Mouse (Mus musculus): ENCODE results near the gene Bdh1.

Bdh1 gene

GRCm38 (mm10) chr16:31428675-31429470, 6.8 kb downstream of the Bdh1 start:
- DNase-seq (ENCODE audit: low spot score in 2 of 2), result peak; percentile 42 to 43

- DNase-seq (ENCODE audit: low spot score in 2 of 2), result peak; percentile 76 to 79
Measured at GRCm38 (mm10) chr16:31429471-31430155, 7.5 kb downstream of the Bdh1 start.

DNA sequence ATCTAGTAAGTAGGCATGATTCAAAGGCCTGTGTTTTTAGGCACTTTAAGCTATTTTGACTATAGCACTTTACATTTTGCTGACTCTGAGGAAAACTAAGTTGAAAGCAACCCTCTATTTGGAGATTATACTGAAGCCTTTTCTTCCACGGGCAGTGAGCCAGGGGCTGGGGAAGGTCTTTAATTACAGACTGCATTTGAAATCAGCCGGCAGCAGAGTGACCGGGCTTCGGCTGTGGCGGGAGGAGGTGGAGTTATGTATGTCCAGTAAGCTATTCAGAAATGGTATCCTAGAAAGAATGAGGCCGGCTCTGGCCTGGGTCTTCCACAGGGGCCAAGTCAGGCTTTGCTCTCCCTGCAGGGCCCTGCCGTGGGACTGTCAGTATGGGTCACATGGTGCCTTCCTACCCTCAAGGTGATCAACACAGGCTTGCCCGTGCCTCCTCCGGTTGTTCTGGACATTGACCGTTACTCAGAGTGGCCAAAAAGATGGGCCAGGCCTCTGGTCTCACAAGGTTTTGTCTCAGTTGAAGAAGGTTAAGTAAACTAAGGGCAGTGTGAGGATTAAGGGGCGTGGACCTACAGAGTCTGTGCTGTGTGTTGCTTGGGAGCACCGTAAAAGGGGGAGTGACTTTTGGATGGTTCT, 11.5 kb downstream of the Bdh1 start:
- DNase-seq (ENCODE audit: low spot score in 2 of 2), result no peak

DNA sequence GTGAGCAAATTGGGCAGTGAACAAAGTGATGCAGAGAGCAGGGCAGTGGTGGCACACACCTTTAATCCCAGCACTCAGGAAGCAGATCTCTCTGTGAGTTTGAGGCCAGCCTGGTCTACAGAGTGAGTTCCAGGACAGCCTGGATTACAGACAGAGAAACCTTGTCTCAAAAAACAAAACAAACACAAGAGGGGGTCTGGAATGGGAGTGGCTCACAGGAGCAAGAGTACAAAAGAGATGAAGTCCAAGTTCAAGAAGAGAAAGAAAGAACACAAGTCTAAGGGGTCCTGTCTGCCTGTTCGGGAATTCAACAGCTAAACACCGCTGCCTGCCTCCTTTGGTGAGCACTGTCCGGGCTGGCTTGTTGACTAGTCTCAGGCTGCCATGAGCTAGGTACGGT, 13.1 kb downstream of the Bdh1 start:
- DNase-seq (ENCODE audit: low spot score in 2 of 2), result no peak

GRCm38 (mm10) chr16:31436085-31436484, 14.0 kb downstream of the Bdh1 start:
- DNase-seq (ENCODE audit: low spot score in 2 of 2), result no peak

DNA sequence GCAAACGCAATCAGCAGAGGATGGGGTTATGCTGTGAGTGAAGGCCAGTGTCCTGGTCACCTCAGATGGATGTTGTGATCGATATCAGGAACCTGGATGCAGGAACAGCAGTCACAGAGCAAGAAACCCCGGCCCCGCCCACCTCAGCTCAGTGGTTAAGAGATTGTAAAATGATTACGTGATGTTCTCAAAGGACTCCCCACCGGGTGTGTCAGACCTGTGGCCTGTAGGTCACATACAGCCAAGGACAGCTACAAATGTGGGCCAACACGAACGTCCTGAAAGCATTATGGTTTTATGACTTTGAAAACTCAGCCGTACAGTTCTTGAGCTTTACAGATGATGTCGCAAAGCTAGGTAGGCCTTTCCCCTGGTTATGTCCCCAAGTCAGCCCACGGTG, 15.3 kb downstream of the Bdh1 start:
- no peak for DNase-seq (ENCODE audit: low spot score in 2 of 2)

DNA sequence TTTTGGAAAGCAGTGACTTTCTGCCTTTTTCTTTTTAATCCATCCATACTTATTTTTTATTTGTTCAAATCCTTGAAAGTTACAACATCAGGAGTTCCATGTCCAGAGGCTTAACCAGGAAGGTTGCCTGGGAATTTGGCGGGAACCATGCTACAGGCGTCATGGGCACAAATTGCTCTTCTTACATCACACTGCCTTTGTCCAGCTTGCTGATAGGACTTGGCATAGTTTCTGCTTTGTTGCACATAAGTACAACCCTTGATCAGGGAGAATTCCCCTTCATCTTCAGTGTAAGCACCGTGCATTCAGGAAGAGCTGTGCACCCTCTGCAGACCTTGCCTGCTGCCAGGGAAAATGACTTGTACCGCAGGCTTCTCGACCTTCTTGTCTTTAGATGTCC, 17.4 kb downstream of the Bdh1 start:
- no peak for DNase-seq (ENCODE audit: low spot score in 2 of 2)

DNA sequence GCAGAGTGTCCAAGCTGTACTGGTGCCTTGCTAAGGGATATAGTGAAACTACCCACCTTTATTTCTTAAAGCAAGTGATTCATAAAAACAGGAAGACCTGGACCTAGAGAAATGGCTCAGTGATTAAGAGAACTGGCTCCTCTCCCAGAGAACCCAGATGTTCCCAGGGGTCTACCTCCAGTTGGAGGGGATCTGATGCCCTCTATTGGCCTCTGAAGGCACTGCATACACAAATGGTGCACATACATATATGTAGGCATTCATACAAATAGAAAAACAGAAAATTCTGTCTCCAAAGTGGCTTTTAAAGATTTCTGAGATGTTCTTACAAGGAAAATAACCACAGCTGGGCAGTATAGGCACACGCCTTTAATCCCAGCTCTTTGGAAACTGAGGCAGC, 18.0 kb downstream of the Bdh1 start:
- no peak for DNase-seq (ENCODE audit: low spot score in 2 of 2)

DNA sequence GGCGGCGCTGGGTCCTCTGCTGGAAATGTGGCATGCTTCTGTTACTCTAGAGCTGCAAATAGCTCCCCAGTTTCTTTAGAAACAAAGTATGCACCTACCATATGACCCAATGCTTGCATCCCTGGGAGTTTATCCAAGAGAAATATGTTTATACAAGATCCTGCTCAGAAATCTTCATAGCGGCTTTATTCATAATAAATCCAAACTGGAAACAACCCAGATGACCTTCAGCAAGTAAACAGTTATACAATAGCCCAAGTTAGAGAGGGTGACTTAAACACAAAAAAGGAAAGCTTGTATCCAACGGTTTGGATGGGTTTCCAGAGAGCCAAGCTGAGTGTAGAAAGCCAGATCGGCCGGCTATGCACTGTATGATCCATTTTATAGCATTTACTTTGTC, 22.4 kb downstream of the Bdh1 start:
- no peak for DNase-seq (ENCODE audit: low spot score in 2 of 2)

DNA sequence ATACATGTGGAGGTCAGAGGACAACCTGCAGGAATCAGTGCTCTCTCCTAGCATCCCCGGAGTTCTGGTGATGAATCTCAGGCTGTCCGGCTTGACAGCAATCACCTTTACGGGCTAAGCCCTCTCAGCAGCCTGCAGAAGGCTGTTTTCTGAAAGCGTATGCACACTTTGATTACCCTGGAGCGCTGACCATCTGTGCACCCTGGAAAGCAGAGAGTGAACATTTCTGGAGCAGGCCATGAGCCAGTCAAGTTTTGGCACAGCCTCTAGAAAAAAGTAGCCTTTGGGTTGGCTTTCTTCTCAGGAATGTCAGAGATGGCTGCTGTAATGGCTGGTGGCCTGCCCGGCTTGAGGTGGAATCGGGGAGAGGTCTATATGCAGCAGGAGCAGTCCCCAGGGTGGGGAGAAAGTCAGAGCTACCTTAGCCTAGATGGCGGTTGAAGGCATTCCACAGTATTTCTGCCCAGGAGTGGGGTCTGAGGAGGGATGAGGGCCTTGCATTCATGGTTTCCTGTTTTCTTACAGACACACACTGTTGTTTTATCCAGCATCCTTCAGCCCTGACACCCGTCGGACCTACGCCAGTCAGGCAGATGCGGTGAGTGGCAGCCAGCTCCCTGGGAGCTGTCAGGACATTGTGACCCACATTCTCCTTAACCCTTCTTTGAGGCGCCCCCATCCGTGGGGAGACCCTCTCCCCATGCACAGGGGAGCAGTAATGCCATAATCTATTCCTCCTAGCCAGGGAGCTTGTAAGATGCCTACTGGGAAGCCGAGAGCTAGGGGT, 24.2 kb downstream of the Bdh1 start:
- DNase-seq (ENCODE audit: low spot score in 2 of 2), result no peak

GRCm38 (mm10) chr16:31449973-31450372, 27.9 kb downstream of the Bdh1 start:
- DNase-seq (ENCODE audit: low spot score in 2 of 2), result no peak

DNA sequence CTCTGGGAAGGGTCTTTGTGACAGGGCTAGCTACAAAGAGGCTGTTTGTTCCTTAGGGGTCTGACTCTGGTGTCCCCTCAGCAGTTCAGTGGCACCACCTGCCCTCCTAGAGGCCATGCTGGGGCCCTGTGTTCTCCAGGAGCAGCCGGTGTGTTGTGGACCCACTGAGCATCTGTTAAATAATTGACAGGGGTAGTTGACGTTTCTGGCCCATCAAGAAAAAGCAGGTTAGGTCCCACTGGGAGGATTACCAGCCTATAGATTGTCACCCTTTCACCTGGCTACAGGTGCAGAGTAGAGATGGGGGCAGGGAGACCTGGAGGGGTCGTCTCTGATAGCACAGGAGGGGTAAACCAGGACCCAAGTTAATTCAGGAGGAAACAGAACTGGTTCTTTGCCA, 29.2 kb downstream of the Bdh1 start:
- no peak for DNase-seq (ENCODE audit: low spot score in 2 of 2)

DNA sequence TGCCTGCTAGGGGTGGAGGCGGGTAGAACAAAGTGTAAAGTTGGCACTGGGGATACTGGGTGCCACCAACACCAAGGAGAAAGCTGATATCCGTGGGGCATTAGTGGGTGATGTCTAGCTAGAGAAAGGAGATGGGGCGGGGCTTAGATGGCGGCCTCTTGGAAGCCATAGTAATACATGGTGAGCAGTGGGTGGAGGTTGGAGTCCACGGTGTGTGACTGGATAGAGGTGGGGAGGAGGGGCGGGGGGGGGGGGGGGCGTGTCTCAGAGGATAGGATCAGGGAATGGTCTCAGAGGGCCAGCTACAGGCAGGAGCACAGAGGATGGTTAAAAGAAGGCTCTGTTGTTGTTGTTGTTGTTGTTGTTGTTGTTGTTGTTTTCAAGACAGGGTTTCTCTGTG, 30.4 kb downstream of the Bdh1 start:
- DNase-seq (ENCODE audit: low spot score in 2 of 2), result no peak

DNA sequence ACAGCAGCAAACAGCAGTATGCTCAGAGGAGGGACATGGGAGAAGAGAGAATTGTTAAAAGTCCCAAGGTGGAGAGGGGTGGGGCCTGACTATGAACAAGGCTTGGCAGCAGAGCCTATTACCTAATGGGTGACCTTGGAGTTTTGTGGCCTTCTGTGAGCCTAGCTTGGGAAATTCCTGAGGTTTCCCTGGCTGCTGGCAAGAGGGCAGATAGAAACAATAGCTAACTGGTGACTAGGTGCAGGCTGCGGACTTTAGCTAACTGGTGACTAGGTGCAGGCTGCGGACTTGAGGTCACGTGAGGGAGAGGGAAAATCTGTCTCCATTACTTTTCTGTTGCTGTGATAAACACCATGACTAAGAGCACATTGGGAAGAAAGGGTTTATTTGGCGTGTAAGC, 31.9 kb downstream of the Bdh1 start:
- DNase-seq (ENCODE audit: low spot score in 2 of 2), result no peak

DNA sequence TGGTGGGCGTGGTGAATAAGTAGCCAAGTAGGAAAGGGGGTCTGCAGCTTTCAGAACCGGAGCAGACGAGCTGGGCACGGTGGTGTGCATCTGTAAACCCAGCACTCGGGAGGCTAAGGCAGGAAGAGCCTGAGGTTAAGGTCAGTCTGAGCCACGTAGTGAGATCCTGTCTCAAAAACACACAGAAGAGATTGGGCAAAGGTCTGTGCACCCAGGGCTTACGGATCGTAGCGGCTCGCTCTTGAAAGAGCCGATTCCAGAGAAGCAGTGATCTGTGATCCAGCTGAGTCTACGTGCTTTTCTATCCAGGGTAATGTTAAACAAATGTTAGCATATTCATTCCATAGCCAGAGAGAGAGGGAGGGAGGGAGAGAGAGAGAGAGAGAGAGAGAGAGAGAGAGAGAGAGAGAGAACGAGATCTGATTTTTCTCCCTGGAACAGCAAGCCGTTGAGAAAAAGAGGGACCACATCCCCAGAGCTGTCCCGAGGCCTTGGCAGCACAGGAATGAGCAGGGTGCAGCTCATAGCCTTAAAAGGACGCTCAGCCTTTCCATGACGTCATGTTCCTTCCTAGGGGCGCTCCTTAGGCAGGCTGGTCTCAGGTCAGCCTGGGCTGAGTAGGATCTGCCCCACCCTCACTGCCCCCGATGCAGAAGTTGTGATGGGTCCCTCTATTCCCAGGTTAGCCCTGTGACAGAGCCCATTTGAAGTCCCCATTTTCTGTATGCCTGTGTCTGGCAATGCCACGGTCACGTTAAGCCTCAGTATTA, 33.4 kb downstream of the Bdh1 start:
- no peak for DNase-seq (ENCODE audit: low spot score in 2 of 2)

DNA sequence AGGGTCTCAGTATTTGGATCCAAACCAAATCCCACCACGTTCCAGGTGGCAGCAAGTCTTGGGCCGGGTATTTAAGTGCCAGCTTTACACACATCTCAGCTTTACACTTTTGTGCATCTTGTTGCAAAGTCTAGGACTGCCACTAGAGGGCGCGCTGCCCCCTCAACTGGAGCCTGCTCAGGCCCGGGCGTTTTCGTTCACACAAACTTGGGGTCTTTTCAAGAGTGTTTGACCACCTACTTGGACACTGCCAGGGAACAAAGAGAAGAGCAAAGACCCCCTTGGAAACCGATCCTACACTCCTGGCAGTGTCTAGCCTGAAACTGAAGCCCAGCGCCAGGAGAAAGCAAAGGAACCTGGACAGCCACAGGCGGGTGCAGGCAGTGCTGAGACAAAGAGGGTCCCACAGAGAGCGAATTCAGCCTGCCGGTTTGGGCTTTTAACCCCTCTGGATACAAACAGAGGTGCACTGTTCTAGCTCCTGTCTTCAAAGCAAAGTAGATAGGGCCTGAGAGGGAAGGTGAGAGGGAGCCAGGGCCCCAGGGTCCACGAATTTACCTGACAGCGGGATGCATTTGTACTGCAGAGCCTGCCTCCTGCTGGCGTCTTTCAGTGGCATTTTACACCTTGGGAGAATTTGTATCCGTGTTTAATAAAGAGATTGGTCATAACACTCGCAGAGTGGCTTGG, 36.3 kb downstream of the Bdh1 start:
- peak; percentile 14 to 35 for DNase-seq (ENCODE audit: low spot score in 2 of 2)

GRCm38 (mm10) chr16:31459968-31460461, 37.9 kb downstream of the Bdh1 start:
- no peak for DNase-seq (ENCODE audit: low spot score in 2 of 2)

GRCm38 (mm10) chr16:31460506-31460905, 38.4 kb downstream of the Bdh1 start:
- DNase-seq (ENCODE audit: low spot score in 2 of 2), result no peak

- no peak for DNase-seq (ENCODE audit: low spot score in 2 of 2)
Measured at GRCm38 (mm10) chr16:31461046-31461445, 39.0 kb downstream of the Bdh1 start.

DNA sequence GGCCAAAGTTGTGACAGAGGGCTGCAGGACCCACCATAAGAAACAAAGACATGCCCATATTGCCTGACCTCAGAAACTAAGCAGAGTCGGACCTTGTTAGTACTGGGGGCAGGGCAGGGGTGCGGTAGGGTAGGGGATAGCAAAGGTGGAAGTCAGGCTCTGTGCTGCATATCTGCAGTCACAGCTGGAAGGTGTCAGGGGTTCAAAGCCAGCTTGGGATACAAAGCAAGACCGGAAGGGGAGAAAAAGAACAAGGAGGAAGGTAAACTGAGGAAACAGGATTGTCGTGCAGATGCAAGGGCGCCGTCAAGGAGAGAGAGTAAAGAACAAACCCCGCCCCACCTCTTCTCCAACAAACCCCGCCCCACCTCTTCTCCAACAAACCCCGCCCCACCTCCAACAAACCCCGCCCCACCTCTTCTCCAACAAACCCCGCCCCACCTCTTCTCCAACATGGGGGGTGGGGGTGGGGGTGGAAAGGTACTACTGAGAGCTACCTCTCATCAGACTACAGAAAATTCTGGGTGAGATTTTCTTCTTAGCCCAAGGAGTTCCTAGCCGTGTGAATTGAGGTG, 40.1 kb downstream of the Bdh1 start:
- DNase-seq (ENCODE audit: low spot score in 2 of 2), result no peak
